Mouse (Mus musculus) embryonic fibroblast, embryonic 13.5 days (primary cell): ENCODE data around the gene Otulin.

Source experiments
- CTCF ChIP-seq: IDR thresholded peaks from 2 replicates; pipeline ENCODE4 v1.5.1; 2011; ENCODE audit warnings: mild to moderate bottlenecking, control low read depth, low read length, moderate library complexity, borderline replicate concordance; ENCODE audit not compliant: insufficient read depth
- POLR2A ChIP-seq: IDR thresholded peaks from 2 replicates; pipeline ENCODE4 v1.6.1; 2011; ENCODE audit warnings: low read depth, mild to moderate bottlenecking, control low read depth, low read length, moderate library complexity

DNA sequence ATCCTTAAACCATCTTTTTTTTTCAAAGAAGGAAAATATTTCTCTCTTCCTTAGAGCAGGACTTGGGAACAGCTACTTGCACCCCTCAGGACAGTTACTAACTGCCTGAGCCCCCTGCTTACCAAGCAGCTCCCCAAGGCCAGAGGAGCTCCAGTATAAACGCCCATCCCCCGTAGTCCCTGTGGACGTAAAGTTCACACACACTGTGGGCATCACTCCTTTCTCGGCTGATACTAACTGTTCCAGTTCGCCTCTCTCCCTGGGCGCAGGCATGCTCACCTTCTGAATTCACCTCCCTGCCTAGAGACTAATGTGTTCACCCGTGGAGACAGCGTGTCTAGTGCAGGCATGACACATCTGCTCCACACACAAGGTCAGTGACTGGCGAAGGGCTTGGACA lies 48.0 kb upstream of the Otulin start:
- TF ChIP-seq CTCF (no peak), POLR2A (no peak)
